Mouse (Mus musculus) ES-E14 (cell line): ENCODE measurements around the gene Dlgap1.

Experiments used
- CHD2 ChIP-seq: IDR thresholded peaks from 2 replicates; pipeline ENCODE4 v1.6.1; 2014; ENCODE audit warnings: mild to moderate bottlenecking, low read depth, low read length, inconsistent platforms
- HCFC1 ChIP-seq: IDR thresholded peaks from 2 replicates; pipeline ENCODE4 v1.6.1; 2012; ENCODE audit warnings: low read length, inconsistent platforms, borderline replicate concordance; ENCODE audit not compliant: insufficient read depth
- MAFK ChIP-seq: IDR thresholded peaks from 2 replicates; pipeline ENCODE4 v1.6.1; 2014; ENCODE audit warnings: mild to moderate bottlenecking, low read depth, low read length, inconsistent platforms; ENCODE audit not compliant: insufficient read depth
- ZNF384 ChIP-seq: IDR thresholded peaks from 2 replicates; pipeline ENCODE4 v1.6.1; 2012; ENCODE audit warnings: low read depth, low read length, inconsistent platforms

GRCm38 (mm10) chr17:70858814-70859213 is 889.9 kb downstream of the Dlgap1 start:
- TF ChIP-seq HCFC1: no peak
- no peak for TF ChIP-seq MAFK
- no peak for TF ChIP-seq CHD2
- TF ChIP-seq ZNF384: no peak
